Mouse (Mus musculus): Measurements from ENCODE around the gene Ggt5.
"Not testable (repeated sequence)": the region's sequence is repeated elsewhere in the genome, so short reads cannot be mapped to it uniquely, and the experiment has no call there.

DNA sequence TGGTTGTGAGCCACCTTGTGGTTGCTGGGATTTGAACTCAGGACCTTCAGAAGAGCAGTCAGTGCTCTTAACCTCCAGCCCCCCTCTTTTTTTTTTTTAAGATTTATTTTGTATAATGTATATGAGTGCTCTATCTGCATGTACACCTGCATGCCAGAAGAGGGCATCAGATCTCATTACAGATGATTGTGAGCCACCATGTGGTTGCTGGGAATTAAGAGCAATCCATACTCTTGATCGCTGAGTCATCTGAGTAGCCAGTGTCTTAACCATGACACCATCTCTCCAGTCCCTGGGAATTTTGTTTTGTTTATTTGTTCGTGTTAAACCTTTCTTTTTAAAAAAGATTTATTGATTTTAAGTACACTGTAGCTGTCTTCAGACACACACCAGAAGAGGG is 22.4 kb upstream of the Ggt5 start:
- not testable (repeated sequence) for TF ChIP-seq POLR2A, CTCF (IDR thresholded peaks at IDR 0.05; ENCODE audit: extremely low read depth, insufficient read depth, low read length)

Data from cortical plate, adult 2 months (tissue).